Mouse (Mus musculus): ENCODE measurements around the gene Ces2e. TPM values are rescaled to one million over a fixed set of nuclear protein-coding genes. Genes with fewer than 3 reads are reported as not detected.
"Not testable (repeated sequence)": the region's sequence is repeated elsewhere in the genome, so short reads cannot be mapped to it uniquely, and the experiment has no call there.

Ces2e gene
- polyA plus RNA-seq (2012), result not detected in 2 replicates

GRCm38 (mm10) chr8:104925972-104926596 lies at the start of gene Ces2e:
TSS of gene Ces2e (plus strand) at chr8:104926260.
- no peaks in the 10 kb centered on the region; the same call in 1 of the 2 replicates for H3K27me3 ChIP-seq (ENCODE audit: control insufficient read depth)

GRCm38 (mm10) chr8:104886223-104886926 lies 39.7 kb upstream of the Ces2e start:
- H3K4me3 ChIP-seq (replicated peaks); H3K4me1 ChIP-seq (ENCODE audit: control insufficient read depth); H3K36me3 ChIP-seq (ENCODE audit: control insufficient read depth); H3K9me3 ChIP-seq (ENCODE audit: control insufficient read depth, low read length); H3K27me3 ChIP-seq (ENCODE audit: control insufficient read depth): not testable (repeated sequence)

More at GRCm38 (mm10) chr8:104925972-104926596, at the start of gene Ces2e:
- TF ChIP-seq GATA1 (IDR thresholded peaks at IDR 0.05; ENCODE audit: low read length) (no peak), TAL1 (IDR thresholded peaks at IDR 0.05; ENCODE audit: low read length) (no peak)
- peaks cover 4% of the 10 kb centered on the region; the same call in 1 of the 2 replicates for H3K9me3 ChIP-seq (ENCODE audit: control insufficient read depth, low read length)
- H3K36me3 ChIP-seq (ENCODE audit: control insufficient read depth), result no peaks in the 10 kb centered on the region
- H3K4me1 ChIP-seq (ENCODE audit: control insufficient read depth), result no peaks in the 10 kb centered on the region
- no peak within 1 kb of the TSS for H3K4me3 ChIP-seq (replicated peaks)

- Histone ChIP-seq H3K4me1 (ENCODE audit: control insufficient read depth) (no peaks in the 10 kb centered on the region), H3K4me3 (replicated peaks) (no peak overlapping the region), H3K9me3 (ENCODE audit: control insufficient read depth, low read length) (no peaks in the 10 kb centered on the region), H3K27me3 (ENCODE audit: control insufficient read depth) (no peaks in the 10 kb centered on the region), H3K36me3 (ENCODE audit: control insufficient read depth) (no peaks in the 10 kb centered on the region)
- TF ChIP-seq TAL1 (IDR thresholded peaks at IDR 0.05; ENCODE audit: low read length), result no peak
- TF ChIP-seq GATA1 (IDR thresholded peaks at IDR 0.05; ENCODE audit: low read length), result no peak
Measured at GRCm38 (mm10) chr8:104901746-104902145, 24.3 kb upstream of the Ces2e start.

- no peaks in the 10 kb centered on the region for H3K9me3 ChIP-seq (ENCODE audit: control insufficient read depth, low read length)
- H3K27me3 ChIP-seq (ENCODE audit: control insufficient read depth), result no peaks in the 10 kb centered on the region
- no peaks in the 10 kb centered on the region for H3K4me1 ChIP-seq (ENCODE audit: control insufficient read depth)
- TF ChIP-seq GATA1 (IDR thresholded peaks at IDR 0.05; ENCODE audit: low read length) (no peak), TAL1 (IDR thresholded peaks at IDR 0.05; ENCODE audit: low read length) (no peak)
- no peaks in the 10 kb centered on the region for H3K36me3 ChIP-seq (ENCODE audit: control insufficient read depth)
- H3K4me3 ChIP-seq (replicated peaks), result no peak overlapping the region
Measured at GRCm38 (mm10) chr8:104907111-104907510, 18.9 kb upstream of the Ces2e start.

- not testable (repeated sequence) for H3K27me3 ChIP-seq (ENCODE audit: control insufficient read depth); H3K9me3 ChIP-seq (ENCODE audit: control insufficient read depth, low read length); H3K4me1 ChIP-seq (ENCODE audit: control insufficient read depth); H3K4me3 ChIP-seq (replicated peaks); H3K36me3 ChIP-seq (ENCODE audit: control insufficient read depth)
Measured at GRCm38 (mm10) chr8:104909021-104909420, 17.0 kb upstream of the Ces2e start.

GRCm38 (mm10) chr8:104909651-104910050 lies 16.4 kb upstream of the Ces2e start:
- H3K4me3 ChIP-seq (replicated peaks); H3K36me3 ChIP-seq (ENCODE audit: control insufficient read depth); H3K4me1 ChIP-seq (ENCODE audit: control insufficient read depth); H3K9me3 ChIP-seq (ENCODE audit: control insufficient read depth, low read length); H3K27me3 ChIP-seq (ENCODE audit: control insufficient read depth): not testable (repeated sequence)

- Histone ChIP-seq H3K4me3 (replicated peaks) (no peak overlapping the region), H3K36me3 (ENCODE audit: control insufficient read depth) (no peaks in the 10 kb centered on the region), H3K9me3 (ENCODE audit: control insufficient read depth, low read length) (no peaks in the 10 kb centered on the region), H3K4me1 (ENCODE audit: control insufficient read depth) (no peaks in the 10 kb centered on the region), H3K27me3 (ENCODE audit: control insufficient read depth) (no peaks in the 10 kb centered on the region; the same call in none of the 2 replicates)
- no peak for TF ChIP-seq GATA1 (IDR thresholded peaks at IDR 0.05; ENCODE audit: low read length)
- TF ChIP-seq TAL1 (IDR thresholded peaks at IDR 0.05; ENCODE audit: low read length), result no peak
Measured at GRCm38 (mm10) chr8:104927301-104927700, 1.2 kb downstream of the Ces2e start.

- Histone ChIP-seq H3K36me3 (ENCODE audit: control insufficient read depth) (no peaks in the 10 kb centered on the region), H3K9me3 (ENCODE audit: control insufficient read depth, low read length) (no peaks in the 10 kb centered on the region), H3K4me3 (replicated peaks) (no peak overlapping the region), H3K4me1 (ENCODE audit: control insufficient read depth) (peaks cover 7% of the 10 kb centered on the region), H3K27me3 (ENCODE audit: control insufficient read depth) (peaks cover 2% of the 10 kb centered on the region; the same call in 1 of the 2 replicates)
- TF ChIP-seq TAL1 (IDR thresholded peaks at IDR 0.05; ENCODE audit: low read length) (no peak), GATA1 (IDR thresholded peaks at IDR 0.05; ENCODE audit: low read length) (no peak)
Measured at GRCm38 (mm10) chr8:104944665-104945064, 18.6 kb downstream of the Ces2e start.

- no peak within 1 kb of the TSS for H3K4me3 ChIP-seq (replicated peaks)
- H3K36me3 ChIP-seq (ENCODE audit: control insufficient read depth), result no peaks in the 10 kb centered on the region
- peaks cover 2% of the 10 kb centered on the region; the same call in 1 of the 2 replicates for H3K27me3 ChIP-seq (ENCODE audit: control insufficient read depth)
- peaks cover 10% of the 10 kb centered on the region for H3K4me1 ChIP-seq (ENCODE audit: control insufficient read depth)
- no peak for TF ChIP-seq GATA1 (IDR thresholded peaks at IDR 0.05; ENCODE audit: low read length)
- no peak for TF ChIP-seq TAL1 (IDR thresholded peaks at IDR 0.05; ENCODE audit: low read length)
- H3K9me3 ChIP-seq (ENCODE audit: control insufficient read depth, low read length), result no peaks in the 10 kb centered on the region
Measured at GRCm38 (mm10) chr8:104947056-104947455, 21.0 kb downstream of the Ces2e start, which contains the start of gene Ces2f. TSS of gene Ces2f (plus strand) at chr8:104947356.
